Mouse (Mus musculus) heart, embryonic 13.5 days (tissue): ENCODE results near the gene Arhgef7. TPM values are rescaled to one million over a fixed set of nuclear protein-coding genes. Genes with fewer than 3 reads are reported as not detected.

Experiments used
- ATAC-seq: fragments of 200-750 bp; cut with Nextera tagmentation; 2 replicates; pipeline ENCODE4 v1.8.0; 2017; ENCODE audit warnings: moderate TSS enrichment; ENCODE audit not compliant: insufficient number of reproducible peaks, low FRiP score, low TSS enrichment; ENCODE audit errors: extremely low read depth
- H3K27ac ChIP-seq: fragments of 300-500 bp; sonication (generic); replicated peaks from 2 replicates; pipeline ENCODE4 v1.5.1; 2015; ENCODE audit warnings: moderate library complexity, mild to moderate bottlenecking, inconsistent platforms
- H3K27me3 ChIP-seq: fragments of 300-500 bp; sonication (generic); replicated peaks from 2 replicates; pipeline ENCODE4 v1.6.1; 2015; ENCODE audit warnings: mild to moderate bottlenecking, inconsistent platforms
- H3K36me3 ChIP-seq: fragments of 300-500 bp; sonication (generic); 2 replicates; pipeline ENCODE4 v1.6.1; 2015; ENCODE audit warnings: mild to moderate bottlenecking, inconsistent platforms
- H3K4me1 ChIP-seq: fragments of 300-500 bp; sonication (generic); 2 replicates; pipeline ENCODE4 v1.6.1; 2015; ENCODE audit warnings: inconsistent platforms
- H3K4me2 ChIP-seq: fragments of 300-500 bp; sonication (generic); 2 replicates; pipeline ENCODE4 v1.6.1; 2015; ENCODE audit warnings: inconsistent platforms, mild to moderate bottlenecking, moderate library complexity
- H3K4me3 ChIP-seq: fragments of 300-500 bp; sonication (generic); 2 replicates; pipeline ENCODE4 v1.5.1; 2015; ENCODE audit warnings: moderate library complexity, mild to moderate bottlenecking, inconsistent platforms
- H3K9ac ChIP-seq: fragments of 300-500 bp; sonication (generic); 2 replicates; pipeline ENCODE4 v1.6.1; 2015; ENCODE audit warnings: inconsistent platforms, mild to moderate bottlenecking, moderate library complexity
- H3K9me3 ChIP-seq: fragments of 300-500 bp; sonication (generic); 2 replicates; pipeline ENCODE4 v1.6.1; 2016; ENCODE audit warnings: inconsistent platforms
- WGBS: fragments of 180-500 bp; shearing (Covaris S2); methylation state at CpG from one replicate; pipeline ENCODE4 v1.1.7; 2015; ENCODE audit warnings: mixed read lengths; 5-methylcytosine and 5-hydroxymethylcytosine counted together
- polyA plus RNA-seq: library from polyadenylated mRNA; unstranded; fragments of >200 nt; fragmentation: Nextera tagmentation; extraction: Ambion mirVana; gene quantifications from 2 replicates; pipeline ENCODE4 v1.2.1, GENCODE M21; 2015

Arhgef7 gene
- polyA plus RNA-seq, 1 experiment from 2014 or later = 44.8 TPM

- Histone ChIP-seq H3K27me3 (no peaks in the 10 kb centered on the region), H3K36me3 (peaks cover 16% of the 10 kb centered on the region; the same call in 1 of the 2 replicates), H3K4me1 (peaks cover 42% of the 10 kb centered on the region), H3K27ac (no peak overlapping the region), H3K9me3 (no peaks in the 10 kb centered on the region), H3K4me2 (no peak overlapping the region), H3K9ac (no peak overlapping the region), H3K4me3 (no peak overlapping the region)
- no peak for ATAC-seq
- 63% methylated on average over 5 of the region's 5 CpGs for WGBS
These were observed 39.8 kb downstream of the Arhgef7 start for GRCm38 (mm10) chr8:11767213-11767840.

DNA sequence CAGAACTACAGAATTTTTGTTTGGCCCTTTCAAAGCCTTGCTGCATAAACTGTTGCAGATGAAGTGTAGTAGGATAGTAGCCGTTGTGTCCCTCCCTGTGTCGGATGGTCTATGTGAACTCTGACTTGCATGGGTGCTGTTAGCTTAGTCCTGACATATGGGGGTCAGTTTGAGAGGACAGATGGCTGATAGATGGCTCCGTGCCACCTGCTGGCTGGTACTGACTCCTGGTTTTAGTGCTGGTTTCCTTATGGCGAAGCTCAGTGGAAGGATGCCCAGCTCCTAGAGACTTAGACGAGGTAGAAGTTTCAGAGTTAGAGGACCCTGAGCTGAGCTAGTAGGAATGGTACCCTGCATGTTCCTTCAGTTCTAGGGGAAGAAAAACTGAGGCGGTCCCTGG is 42.5 kb downstream of the Arhgef7 start:
- ATAC-seq = no peak
- 89% methylated on average over 6 of the region's 6 CpGs for WGBS
- Histone ChIP-seq H3K4me2 (no peak overlapping the region), H3K4me1 (peaks cover 51% of the 10 kb centered on the region), H3K27me3 (no peaks in the 10 kb centered on the region), H3K4me3 (no peak overlapping the region), H3K9ac (no peak overlapping the region), H3K27ac (no peak overlapping the region), H3K36me3 (peaks cover 17% of the 10 kb centered on the region; the same call in 1 of the 2 replicates), H3K9me3 (no peaks in the 10 kb centered on the region)

DNA sequence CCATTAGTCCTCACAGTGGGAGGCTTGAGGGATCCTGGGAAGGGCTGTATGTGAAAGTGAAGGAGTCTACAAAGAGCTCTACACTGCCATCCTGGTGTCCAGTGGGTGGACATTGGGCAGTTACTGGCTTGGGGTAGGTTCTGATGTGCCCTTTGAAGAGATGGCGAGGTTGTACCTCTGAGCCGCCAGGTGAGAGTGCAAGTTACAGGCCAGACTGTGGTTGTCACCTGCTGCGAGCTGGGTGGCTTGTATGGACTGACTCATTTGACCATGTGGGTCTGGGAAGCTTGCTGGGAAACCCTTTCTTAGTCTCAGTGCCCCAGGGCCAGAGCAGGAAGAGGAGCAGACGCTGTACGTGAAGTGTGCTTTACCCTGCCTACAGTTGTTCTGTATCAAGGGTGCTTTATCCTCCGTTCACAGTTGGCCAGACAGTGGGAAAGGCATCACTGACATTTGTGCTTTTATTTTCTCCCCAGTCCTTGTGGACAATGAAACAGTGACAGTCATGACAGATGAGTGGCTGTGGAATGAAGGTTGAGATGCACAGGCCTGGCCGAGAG is 43.1 kb downstream of the Arhgef7 start:
- WGBS = 53% methylated on average over 7 of the region's 7 CpGs
- Histone ChIP-seq H3K9me3 (no peaks in the 10 kb centered on the region), H3K4me2 (no peak overlapping the region), H3K9ac (0 out of 2 replicates have a peak overlapping the region, but pooled peaks have one; percentile 21), H3K36me3 (peaks cover 13% of the 10 kb centered on the region; the same call in 1 of the 2 replicates), H3K27ac (peak overlapping the region; percentile 16; the same call in 1 of the 2 replicates), H3K27me3 (no peaks in the 10 kb centered on the region), H3K4me3 (no peak overlapping the region), H3K4me1 (peaks cover 57% of the 10 kb centered on the region)
- no peak for ATAC-seq

DNA sequence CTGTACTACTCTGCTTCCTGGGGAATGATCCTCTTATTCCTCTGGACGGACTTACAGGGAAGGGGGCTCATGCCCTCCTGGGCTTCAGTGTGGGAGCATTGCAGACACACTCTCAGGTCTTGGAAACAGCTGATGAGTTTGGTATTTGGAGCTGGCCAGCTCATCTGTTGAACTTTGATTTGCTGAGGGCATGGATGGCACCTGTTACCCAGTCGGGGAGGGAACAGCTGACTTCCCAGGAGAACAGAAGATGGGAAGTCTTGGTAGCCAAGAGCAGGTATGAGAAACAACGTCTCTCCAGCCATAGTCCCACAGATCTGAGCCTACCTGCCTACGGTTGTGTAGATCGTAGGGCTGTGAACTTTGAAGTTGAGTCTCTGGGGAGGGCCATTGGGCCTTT is 44.1 kb downstream of the Arhgef7 start:
- Histone ChIP-seq H3K9me3 (no peaks in the 10 kb centered on the region), H3K36me3 (peaks cover 13% of the 10 kb centered on the region; the same call in 1 of the 2 replicates), H3K27ac (no peak overlapping the region), H3K9ac (no peak overlapping the region), H3K27me3 (no peaks in the 10 kb centered on the region), H3K4me3 (no peak overlapping the region), H3K4me1 (peaks cover 67% of the 10 kb centered on the region), H3K4me2 (no peak overlapping the region)
- no peak for ATAC-seq
- WGBS = 88% methylated on average over 5 of the region's 5 CpGs

DNA sequence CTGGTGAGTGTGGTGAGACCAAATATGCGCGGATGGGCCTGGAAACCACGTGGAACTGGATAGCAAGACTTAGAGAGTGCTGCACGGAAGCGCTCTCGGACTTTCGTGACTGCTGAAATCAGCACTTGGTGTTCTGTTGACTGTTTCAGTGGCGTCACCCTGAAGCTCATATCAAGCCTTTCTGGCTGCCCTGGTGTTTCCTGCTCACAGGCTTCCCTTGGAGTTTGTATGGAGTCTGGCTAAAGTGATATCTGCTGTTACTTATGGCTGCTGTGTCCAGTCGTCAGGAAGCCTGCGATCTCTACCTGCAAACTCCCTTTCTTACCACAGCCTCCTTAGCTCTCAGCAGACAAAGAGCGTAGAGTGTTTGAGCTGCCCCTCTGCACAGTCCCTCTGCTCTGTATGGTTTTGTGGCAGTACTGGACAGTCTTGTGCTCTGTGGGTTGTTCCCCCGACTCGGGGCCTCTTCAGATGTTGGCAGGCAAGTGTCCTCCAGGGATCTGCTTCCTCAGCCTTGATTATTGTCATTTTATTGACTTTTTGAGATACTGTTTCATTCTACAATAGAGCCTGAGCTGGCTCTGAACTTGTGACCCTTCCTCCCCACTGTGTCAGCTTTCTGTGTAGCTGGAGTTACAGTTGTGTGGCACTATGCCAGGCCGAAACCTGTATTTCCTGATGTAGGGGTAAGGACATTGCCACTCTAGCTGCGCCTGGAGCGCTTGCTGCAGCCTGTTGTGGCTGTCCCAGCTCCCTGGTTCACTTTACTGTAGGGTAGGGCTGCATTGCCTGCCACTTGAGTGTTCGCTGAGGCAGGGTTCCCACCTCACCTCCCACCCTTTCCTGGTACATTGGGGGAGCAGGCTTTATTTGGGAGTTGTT is 46.9 kb downstream of the Arhgef7 start:
- Histone ChIP-seq H3K4me2 (peak overlapping the region; percentile 39), H3K4me1 (peaks cover 87% of the 10 kb centered on the region)
- WGBS = 29% methylated on average over 17 of the region's 17 CpGs

DNA sequence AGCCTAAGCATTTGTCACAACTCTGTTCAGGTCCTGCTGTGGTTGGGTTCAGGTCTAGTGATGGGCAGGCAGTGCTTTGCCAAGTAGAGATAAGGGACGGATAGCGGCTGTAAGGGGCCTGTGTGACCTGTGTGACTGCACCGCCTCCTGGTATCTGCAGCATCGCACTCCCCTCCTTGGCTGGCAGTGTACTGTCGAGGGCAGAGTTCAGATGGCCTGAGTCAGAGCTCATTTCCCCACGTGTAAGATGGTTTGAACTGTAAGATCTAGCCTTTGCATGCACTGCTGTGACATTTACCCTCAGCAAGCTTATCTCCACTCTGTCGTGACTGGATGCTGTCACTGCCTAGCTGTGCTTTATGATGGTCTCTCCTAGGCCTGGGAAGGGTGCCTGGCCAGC is 48.4 kb downstream of the Arhgef7 start:
- ATAC-seq = no peak
- H3K36me3 ChIP-seq = peaks cover 8% of the 10 kb centered on the region; the same call in 1 of the 2 replicates
- H3K9ac ChIP-seq = peak overlapping the region; percentile 38
- H3K4me1 ChIP-seq = peaks cover 91% of the 10 kb centered on the region
- 0 out of 2 replicates have a peak overlapping the region, but pooled peaks have one; percentile 7 for H3K4me2 ChIP-seq
- 5% methylated on average over 7 of the region's 7 CpGs for WGBS
- H3K27ac ChIP-seq = peak overlapping the region; percentile 87
- H3K9me3 ChIP-seq = no peaks in the 10 kb centered on the region
- no peaks in the 10 kb centered on the region for H3K27me3 ChIP-seq
- no peak overlapping the region for H3K4me3 ChIP-seq

More for the DNA sequence above, 46.9 kb downstream of the Arhgef7 start:
- Histone ChIP-seq H3K27ac (peak overlapping the region; percentile 87), H3K27me3 (no peaks in the 10 kb centered on the region), H3K4me3 (no peak overlapping the region), H3K36me3 (0 out of 2 replicates have a peak, but pooled peaks cover 5% of the 10 kb centered on the region), H3K9ac (peak overlapping the region; percentile 38), H3K9me3 (no peaks in the 10 kb centered on the region)
- peak; percentile 16; the same call in 1 of the 2 replicates for ATAC-seq

GRCm38 (mm10) chr8:11776451-11777180 is 49.1 kb downstream of the Arhgef7 start:
- H3K4me1 ChIP-seq = peaks cover 88% of the 10 kb centered on the region
- 72% methylated on average over 8 of the region's 8 CpGs for WGBS
- no peaks in the 10 kb centered on the region for H3K27me3 ChIP-seq
- H3K4me3 ChIP-seq = no peak overlapping the region
- H3K36me3 ChIP-seq = peaks cover 15% of the 10 kb centered on the region
- no peak for ATAC-seq
- H3K9ac ChIP-seq = no peak overlapping the region
- H3K4me2 ChIP-seq = no peak overlapping the region
- peak overlapping the region; percentile 87 for H3K27ac ChIP-seq
- H3K9me3 ChIP-seq = no peaks in the 10 kb centered on the region

DNA sequence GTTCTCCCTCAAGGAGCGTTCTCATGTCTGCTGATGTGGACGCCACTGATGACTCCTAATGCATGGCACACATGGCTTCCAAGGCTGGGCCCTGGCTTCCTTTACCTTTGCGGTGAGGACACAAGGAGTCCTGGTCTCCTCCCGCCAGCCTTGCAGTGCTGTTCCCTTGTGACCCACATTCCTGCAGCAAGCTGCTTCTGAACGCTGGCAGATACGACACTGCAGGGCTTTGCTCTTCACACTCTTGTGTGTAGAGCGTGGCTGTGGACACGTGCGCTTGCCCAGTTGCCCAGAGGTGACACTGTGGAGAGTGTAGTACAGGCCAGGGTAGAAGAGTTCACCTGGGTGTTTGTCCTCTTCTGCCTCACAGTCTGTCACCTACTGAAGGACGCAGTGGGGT is 49.7 kb downstream of the Arhgef7 start:
- ATAC-seq = no peak
- Histone ChIP-seq H3K4me3 (no peak overlapping the region), H3K27me3 (no peaks in the 10 kb centered on the region), H3K36me3 (peaks cover 17% of the 10 kb centered on the region), H3K27ac (peak overlapping the region; percentile 87), H3K4me2 (0 out of 2 replicates have a peak overlapping the region, but pooled peaks have one; percentile 25), H3K4me1 (peaks cover 90% of the 10 kb centered on the region), H3K9me3 (no peaks in the 10 kb centered on the region), H3K9ac (no peak overlapping the region)
- 40% methylated on average over 10 of the region's 10 CpGs for WGBS

DNA sequence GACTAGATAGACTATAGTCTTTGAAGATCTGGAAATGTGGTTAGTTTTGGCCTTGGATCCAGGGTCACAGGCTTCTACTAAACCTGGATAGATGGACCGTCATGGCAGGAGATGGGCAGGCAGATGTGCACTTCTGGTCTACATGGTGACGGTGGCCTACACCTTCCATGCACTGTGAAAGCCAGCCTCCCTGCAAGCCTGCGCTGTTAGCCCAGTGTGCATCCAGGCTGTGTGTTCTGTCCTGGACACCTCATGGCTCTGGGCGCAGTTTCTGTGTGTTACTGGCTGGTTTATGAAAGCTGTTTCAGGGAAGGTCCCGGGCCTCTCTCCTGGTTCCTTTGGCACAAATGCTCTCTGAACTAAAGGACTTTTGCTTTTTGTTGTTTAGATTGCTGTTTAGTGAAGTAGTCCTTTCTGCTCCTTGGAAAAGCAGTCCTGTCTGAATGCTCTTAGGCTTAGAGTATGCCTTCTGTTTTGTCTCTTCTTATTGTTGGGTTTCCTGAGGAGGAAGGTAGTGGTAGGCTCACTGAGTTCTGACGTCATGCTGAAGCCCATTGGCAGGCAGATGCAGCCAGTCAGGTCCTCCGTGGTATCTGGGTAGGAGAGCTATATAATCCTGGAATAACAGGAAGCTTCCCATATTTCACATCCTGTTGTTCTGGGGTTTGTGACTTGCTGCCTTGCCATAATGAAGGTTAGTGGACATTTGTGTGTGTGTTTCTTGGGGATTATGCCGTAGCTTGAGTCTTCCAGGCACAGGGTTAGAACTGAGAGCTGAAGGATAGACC is 51.3 kb downstream of the Arhgef7 start:
- Histone ChIP-seq H3K36me3 (peaks cover 32% of the 10 kb centered on the region), H3K4me2 (peak overlapping the region; percentile 59), H3K4me3 (peak overlapping the region; percentile 44), H3K27ac (peak overlapping the region; percentile 83), H3K9ac (peak overlapping the region; percentile 69), H3K4me1 (peaks cover 86% of the 10 kb centered on the region), H3K9me3 (no peaks in the 10 kb centered on the region), H3K27me3 (no peaks in the 10 kb centered on the region)
- WGBS = 73% methylated on average over 8 of the region's 8 CpGs
- ATAC-seq = no peak
